Mouse (Mus musculus): ENCODE measurements around the gene Pfdn5. TPM values are rescaled to one million over a fixed set of nuclear protein-coding genes. Genes with fewer than 3 reads are reported as not detected.
"Not testable (repeated sequence)": the region's sequence is repeated elsewhere in the genome, so short reads cannot be mapped to it uniquely, and the experiment has no call there.

Pfdn5 gene
- polyA plus RNA-seq, 1 experiment from 2014 or later: 322 TPM

GRCm38 (mm10) chr15:102302542-102302941, 23.4 kb upstream of the Pfdn5 start:
- no peak overlapping the region for H3K27ac ChIP-seq
- H3K4me2 ChIP-seq: no peak overlapping the region
- H3K36me3 ChIP-seq: peaks cover 38% of the 10 kb centered on the region
- H3K9ac ChIP-seq: no peak overlapping the region
- no peaks in the 10 kb centered on the region for H3K27me3 ChIP-seq (replicated peaks)
- no peak overlapping the region for H3K4me3 ChIP-seq (replicated peaks)
- WGBS: 76% methylated on average over 6 of the region's 6 CpGs
- H3K9me3 ChIP-seq: no peaks in the 10 kb centered on the region
- H3K4me1 ChIP-seq: no peaks in the 10 kb centered on the region
- no peak for ATAC-seq (ENCODE audit: insufficient read depth, low FRiP score, low read depth)

- H3K9me3 ChIP-seq: no peaks in the 10 kb centered on the region
- ATAC-seq (ENCODE audit: insufficient read depth, low FRiP score, low read depth): no peak
- H3K36me3 ChIP-seq: peaks cover 49% of the 10 kb centered on the region
- H3K4me3 ChIP-seq (replicated peaks): no peak overlapping the region
- 85% methylated on average over 9 of the region's 9 CpGs for WGBS
- no peaks in the 10 kb centered on the region for H3K27me3 ChIP-seq (replicated peaks)
- no peak overlapping the region for H3K27ac ChIP-seq
- H3K4me1 ChIP-seq: peaks cover 5% of the 10 kb centered on the region; the same call in 1 of the 2 replicates
- no peak overlapping the region for H3K4me2 ChIP-seq
- H3K9ac ChIP-seq: no peak overlapping the region
These were observed 17.2 kb upstream of the Pfdn5 start for GRCm38 (mm10) chr15:102308717-102309116.

DNA sequence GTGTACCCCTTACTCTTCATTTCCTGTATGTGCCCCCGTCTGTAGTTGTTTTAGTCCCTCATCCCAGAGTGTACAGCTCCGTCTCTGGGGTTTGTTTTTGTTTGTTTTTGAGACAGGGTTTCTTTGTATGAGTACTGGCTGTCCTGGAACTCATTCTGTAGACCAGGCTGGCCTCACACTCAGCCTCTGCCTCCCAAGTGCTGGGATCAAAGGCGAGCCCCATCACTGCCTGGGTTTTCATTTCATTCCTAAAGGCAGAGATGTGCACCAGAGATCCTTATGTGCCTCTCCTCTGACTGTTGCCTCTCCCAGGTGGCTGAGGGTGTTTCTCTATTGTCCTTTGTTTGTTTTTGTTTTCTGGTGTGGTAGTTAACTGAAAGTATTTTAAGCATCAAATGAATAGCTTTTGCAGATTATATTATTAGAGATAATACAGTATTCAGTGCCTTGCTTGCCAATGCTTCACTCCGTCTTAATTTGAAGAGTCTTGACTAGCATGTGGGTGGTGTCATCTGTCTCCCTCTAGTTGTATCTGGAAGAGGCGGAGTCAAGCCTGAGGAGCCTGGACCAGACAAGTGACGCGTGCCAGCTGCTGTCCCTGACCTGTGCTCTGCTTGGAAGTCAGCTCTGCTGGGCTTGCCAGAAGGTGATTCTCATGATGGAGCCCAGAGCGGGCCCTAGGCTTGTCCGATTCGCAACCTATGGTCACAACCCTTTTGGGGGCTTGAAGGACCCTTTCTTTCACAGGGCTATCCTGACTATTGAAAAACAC, 15.7 kb upstream of the Pfdn5 start:
- H3K9me3 ChIP-seq: no peaks in the 10 kb centered on the region
- ATAC-seq (ENCODE audit: insufficient read depth, low FRiP score, low read depth): peak; percentile 45; the same call in 1 of the 2 replicates
- H3K27ac ChIP-seq: peak overlapping the region; percentile 40; the same call in 1 of the 2 replicates
- H3K36me3 ChIP-seq: peaks cover 43% of the 10 kb centered on the region
- H3K9ac ChIP-seq: no peak overlapping the region
- peaks cover 5% of the 10 kb centered on the region; the same call in 1 of the 2 replicates for H3K4me1 ChIP-seq
- WGBS: 52% methylated on average over 10 of the region's 10 CpGs
- H3K27me3 ChIP-seq (replicated peaks): no peaks in the 10 kb centered on the region
- H3K4me2 ChIP-seq: no peak overlapping the region
- no peak overlapping the region for H3K4me3 ChIP-seq (replicated peaks)

DNA sequence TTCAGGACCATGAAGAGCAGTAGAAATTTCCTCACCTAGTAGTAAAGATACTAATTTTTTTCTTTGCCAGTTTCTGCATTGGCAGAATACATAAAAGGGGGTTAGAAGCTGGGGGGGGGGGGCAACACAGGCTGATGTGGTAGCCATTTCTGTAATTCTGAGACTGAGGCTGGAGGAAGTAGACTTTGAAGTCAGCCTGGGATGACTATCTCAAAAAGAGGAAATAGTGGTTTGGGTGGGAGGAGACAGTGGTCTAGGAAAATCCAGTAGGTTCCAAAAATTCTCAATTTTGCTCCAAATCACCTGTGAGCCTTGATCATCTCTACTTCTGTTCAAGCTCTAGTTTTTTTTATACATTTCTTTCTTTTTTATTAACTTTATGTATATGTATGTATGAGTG, 14.4 kb upstream of the Pfdn5 start:
- no peaks in the 10 kb centered on the region for H3K9me3 ChIP-seq
- H3K4me2 ChIP-seq: no peak overlapping the region
- no peak for ATAC-seq (ENCODE audit: insufficient read depth, low FRiP score, low read depth)
- peaks cover 5% of the 10 kb centered on the region; the same call in 1 of the 2 replicates for H3K4me1 ChIP-seq
- H3K27ac ChIP-seq: no peak overlapping the region
- no peaks in the 10 kb centered on the region for H3K27me3 ChIP-seq (replicated peaks)
- peaks cover 43% of the 10 kb centered on the region for H3K36me3 ChIP-seq
- no peak overlapping the region for H3K4me3 ChIP-seq (replicated peaks)
- H3K9ac ChIP-seq: no peak overlapping the region

DNA sequence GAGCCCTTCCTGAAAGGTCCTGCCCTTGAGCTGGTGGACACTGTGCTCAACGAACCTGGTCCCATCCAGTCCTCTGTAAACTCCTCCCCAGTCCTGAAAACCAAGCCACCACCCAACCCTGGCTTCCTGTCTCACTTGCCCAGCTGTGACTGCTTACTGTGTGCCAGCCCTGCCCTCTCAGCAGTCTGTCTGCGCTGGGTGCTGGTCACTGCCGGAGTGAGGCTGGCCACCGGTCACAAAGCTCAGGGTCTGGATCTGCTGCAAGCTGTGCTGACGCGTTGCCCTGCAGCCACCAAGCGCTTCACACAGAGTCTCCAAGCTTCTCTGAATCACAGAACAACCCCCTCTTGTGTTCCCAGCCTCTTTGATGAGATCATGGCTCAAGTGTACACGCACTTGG, 10.6 kb upstream of the Pfdn5 start:
- 90% methylated on average over 8 of the region's 8 CpGs for WGBS
- Histone ChIP-seq H3K9me3 (no peaks in the 10 kb centered on the region), H3K4me3 (replicated peaks) (no peak overlapping the region), H3K36me3 (peaks cover 51% of the 10 kb centered on the region), H3K27ac (no peak overlapping the region), H3K4me2 (no peak overlapping the region), H3K27me3 (replicated peaks) (no peaks in the 10 kb centered on the region), H3K9ac (no peak overlapping the region), H3K4me1 (no peaks in the 10 kb centered on the region)
- ATAC-seq (ENCODE audit: insufficient read depth, low FRiP score, low read depth): no peak

DNA sequence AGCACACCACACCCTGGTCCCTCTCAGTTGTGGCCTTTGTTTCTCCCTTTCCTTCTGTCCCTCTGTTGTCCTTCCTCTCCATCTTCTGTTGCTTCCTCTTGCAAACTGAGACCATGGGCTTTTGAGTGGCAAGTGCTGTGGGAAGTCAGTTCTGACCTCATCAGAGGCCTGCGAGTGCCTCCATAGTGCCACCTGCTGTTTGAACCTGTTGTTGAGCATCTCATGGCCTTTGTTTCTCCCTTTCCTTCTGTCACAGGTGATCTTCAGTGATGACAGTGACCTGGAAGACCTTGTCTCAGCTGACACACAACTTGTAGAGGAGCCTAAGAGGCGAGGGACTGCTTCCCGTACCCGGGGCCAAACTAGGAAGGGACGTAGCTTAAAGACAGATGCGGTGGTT, 9.7 kb upstream of the Pfdn5 start:
- 88% methylated on average over 6 of the region's 6 CpGs for WGBS

GRCm38 (mm10) chr15:102324654-102325473, 1.1 kb upstream of the Pfdn5 start:
- Histone ChIP-seq H3K9me3 (no peaks in the 10 kb centered on the region), H3K9ac (no peak overlapping the region), H3K4me2 (peak overlapping the region; percentile 55), H3K4me3 (replicated peaks) (no peak overlapping the region), H3K27ac (no peak overlapping the region), H3K4me1 (peaks cover 11% of the 10 kb centered on the region), H3K27me3 (replicated peaks) (no peaks in the 10 kb centered on the region), H3K36me3 (peaks cover 34% of the 10 kb centered on the region)
- no peak for ATAC-seq (ENCODE audit: insufficient read depth, low FRiP score, low read depth)
- 79% methylated on average over 12 of the region's 12 CpGs for WGBS

More for the DNA sequence above, 9.7 kb upstream of the Pfdn5 start:
- Histone ChIP-seq H3K4me3 (replicated peaks) (no peak overlapping the region), H3K27ac (no peak overlapping the region), H3K36me3 (peaks cover 55% of the 10 kb centered on the region), H3K4me1 (no peaks in the 10 kb centered on the region), H3K27me3 (replicated peaks) (no peaks in the 10 kb centered on the region), H3K4me2 (no peak overlapping the region), H3K9ac (no peak overlapping the region), H3K9me3 (no peaks in the 10 kb centered on the region)
- no peak for ATAC-seq (ENCODE audit: insufficient read depth, low FRiP score, low read depth)

- peak overlapping the region; percentile 90 for H3K4me3 ChIP-seq (replicated peaks)
- H3K4me2 ChIP-seq: peak overlapping the region; percentile 55
- H3K27ac ChIP-seq: no peak overlapping the region
- H3K9me3 ChIP-seq: no peaks in the 10 kb centered on the region
- peaks cover 33% of the 10 kb centered on the region for H3K36me3 ChIP-seq
- H3K27me3 ChIP-seq (replicated peaks): no peaks in the 10 kb centered on the region
- H3K4me1 ChIP-seq: peaks cover 19% of the 10 kb centered on the region
- WGBS: 58% methylated on average over 8 of the region's 8 CpGs
- ATAC-seq (ENCODE audit: insufficient read depth, low FRiP score, low read depth): no peak
- peak overlapping the region; percentile 82; the same call in 1 of the 2 replicates for H3K9ac ChIP-seq
These were observed 976 bp downstream of the Pfdn5 start for GRCm38 (mm10) chr15:102326892-102327291.

DNA sequence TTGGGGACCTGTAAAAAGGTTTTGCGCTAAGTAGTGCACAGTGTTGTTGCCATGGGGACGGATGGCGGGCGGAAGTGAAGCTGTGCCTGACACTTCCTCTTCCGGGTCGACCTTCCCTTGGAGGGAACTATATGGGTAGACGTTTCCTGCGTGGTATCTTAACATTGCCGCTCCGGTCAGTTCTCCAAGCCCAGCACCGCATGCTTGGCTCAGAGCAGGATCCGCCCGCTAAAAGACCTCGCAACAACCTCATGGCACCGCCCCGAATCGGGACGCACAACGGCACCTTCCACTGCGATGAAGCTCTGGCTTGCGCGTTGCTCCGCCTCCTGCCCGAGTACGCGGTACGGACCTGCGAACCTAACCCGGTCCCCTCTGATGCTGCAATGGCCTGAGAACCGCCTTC, 5.7 kb downstream of the Pfdn5 start, which contains the start of gene Myg1:
TSS of gene Myg1 (plus strand) at position 100 of the 406 bp plus-strand sequence.
- WGBS: under 1% methylated on average over 30 of the region's 30 CpGs
- peak; percentile 93 for ATAC-seq (ENCODE audit: insufficient read depth, low FRiP score, low read depth)
- H3K4me1 ChIP-seq: peaks cover 33% of the 10 kb centered on the region
- H3K9me3 ChIP-seq: no peaks in the 10 kb centered on the region
- no peaks in the 10 kb centered on the region for H3K27me3 ChIP-seq (replicated peaks)
- peak within 1 kb of the TSS; percentile 86 for H3K4me3 ChIP-seq (replicated peaks)
- peak within 1 kb of the TSS; percentile 70 for H3K4me2 ChIP-seq
- peak within 1 kb of the TSS; percentile 88 for H3K27ac ChIP-seq
- peaks cover 36% of the 10 kb centered on the region for H3K36me3 ChIP-seq
- peak within 1 kb of the TSS; percentile 69 for H3K9ac ChIP-seq

DNA sequence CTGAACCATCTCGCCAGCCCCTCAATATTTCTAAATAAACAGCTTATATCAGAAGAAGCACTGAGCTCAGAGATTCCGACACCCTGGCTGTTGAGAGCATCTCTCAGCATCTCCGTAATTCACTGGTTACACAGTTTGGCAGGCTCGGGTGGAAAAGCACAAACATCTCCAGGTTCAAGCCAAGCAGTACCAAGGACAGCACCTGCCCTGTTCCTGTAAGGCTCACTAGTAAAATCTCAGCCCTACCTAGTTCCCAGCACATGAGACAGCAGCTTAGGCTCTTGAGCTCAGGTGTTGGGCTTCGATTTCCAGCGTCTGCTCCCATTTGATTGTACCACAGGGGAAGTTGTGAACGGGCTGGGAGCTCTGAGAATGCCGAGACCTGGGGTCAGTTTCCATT, 9.3 kb downstream of the Pfdn5 start:
- ATAC-seq (ENCODE audit: insufficient read depth, low FRiP score, low read depth): no peak
- no peak overlapping the region for H3K4me3 ChIP-seq (replicated peaks)
- no peak overlapping the region for H3K9ac ChIP-seq
- H3K36me3 ChIP-seq: peaks cover 55% of the 10 kb centered on the region
- H3K9me3 ChIP-seq: no peaks in the 10 kb centered on the region
- no peak overlapping the region for H3K4me2 ChIP-seq
- H3K4me1 ChIP-seq: peaks cover 25% of the 10 kb centered on the region
- H3K27me3 ChIP-seq (replicated peaks): no peaks in the 10 kb centered on the region
- H3K27ac ChIP-seq: no peak overlapping the region
- 83% methylated on average over 8 of the region's 8 CpGs for WGBS

DNA sequence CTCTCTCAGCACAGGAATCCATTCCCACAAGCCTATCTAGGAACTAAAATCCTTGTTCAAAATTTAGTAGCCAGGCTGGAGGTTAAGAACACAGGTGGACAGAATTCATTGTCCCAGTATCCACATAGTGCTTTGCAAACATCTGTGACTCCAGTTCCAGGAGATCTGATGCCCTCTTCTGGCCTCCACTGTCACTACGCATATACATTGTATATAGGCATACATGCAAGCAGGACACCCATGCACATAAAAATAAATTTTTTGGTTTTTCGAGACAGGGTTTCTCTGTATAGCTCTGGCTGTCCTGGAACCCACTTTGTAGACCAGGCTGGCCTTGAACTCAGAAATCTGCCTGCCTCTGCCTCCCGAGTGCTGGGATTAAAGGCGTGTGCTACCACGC, 10.0 kb downstream of the Pfdn5 start:
- H3K4me1 ChIP-seq: peaks cover 22% of the 10 kb centered on the region
- 91% methylated on average over 5 of the region's 5 CpGs for WGBS
- H3K4me2 ChIP-seq; H3K4me3 ChIP-seq (replicated peaks); H3K27me3 ChIP-seq (replicated peaks); H3K9me3 ChIP-seq; ATAC-seq (ENCODE audit: insufficient read depth, low FRiP score, low read depth); H3K9ac ChIP-seq; H3K27ac ChIP-seq: not testable (repeated sequence)
- H3K36me3 ChIP-seq: peaks cover 55% of the 10 kb centered on the region

DNA sequence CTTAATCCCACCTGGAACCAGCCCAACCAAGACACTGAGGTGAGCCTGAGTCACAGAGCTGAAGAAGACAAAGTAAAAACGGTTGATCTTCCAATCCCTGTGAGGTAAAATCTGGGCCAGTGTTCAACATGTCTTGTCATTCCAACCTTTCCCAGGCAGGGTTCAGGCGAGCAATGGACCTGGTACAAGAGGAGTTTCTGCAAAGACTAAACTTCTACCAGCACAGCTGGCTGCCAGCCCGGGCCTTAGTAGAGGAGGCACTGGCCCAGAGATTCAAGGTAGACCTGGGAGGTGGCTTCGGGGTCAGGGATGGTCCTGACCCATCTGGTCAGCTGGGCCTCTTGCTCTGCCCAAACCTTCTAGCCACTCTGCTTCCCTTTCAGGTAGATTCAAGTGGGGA, 11.0 kb downstream of the Pfdn5 start:
- H3K9ac ChIP-seq: no peak overlapping the region
- no peak overlapping the region for H3K4me2 ChIP-seq
- H3K4me1 ChIP-seq: peaks cover 17% of the 10 kb centered on the region
- no peak for ATAC-seq (ENCODE audit: insufficient read depth, low FRiP score, low read depth)
- H3K27ac ChIP-seq: no peak overlapping the region
- no peaks in the 10 kb centered on the region for H3K9me3 ChIP-seq
- H3K27me3 ChIP-seq (replicated peaks): no peaks in the 10 kb centered on the region
- H3K4me3 ChIP-seq (replicated peaks): no peak overlapping the region
- H3K36me3 ChIP-seq: peaks cover 55% of the 10 kb centered on the region
- WGBS: 81% methylated on average over 4 of the region's 4 CpGs
